In genomic region chr13:94976219-94977186, GRCm38 (mm10) we compare ENCODE assay signal across 7 mouse cellular contexts. TPM values are rescaled to one million over a fixed set of nuclear protein-coding genes. Genes with fewer than 3 reads are reported as not detected.
DNase-seq lines count a peak whose midpoint lies in the region; ATAC-seq lines count a peak whose summit lies in the region.

Gene Wdr41 (plus strand): TSS chr13:94976344.

- ATAC-seq in embryonic facial prominence, embryonic 12.5 days (ENCODE audit: insufficient number of reproducible peaks, insufficient read depth, low FRiP score, low TSS enrichment): peak; percentile 91
- peak; percentile 95 for ATAC-seq in limb, embryonic 11.5 days (ENCODE audit: insufficient number of reproducible peaks, low FRiP score, low TSS enrichment, low read depth)
- peak; percentile 96 for ATAC-seq in midbrain, embryonic 14.5 days (ENCODE audit: low FRiP score, low TSS enrichment)

- H3K9me3 ChIP-seq in embryonic facial prominence, embryonic 12.5 days: no peaks in the 10 kb centered on the region
- no peaks in the 10 kb centered on the region for H3K9me3 ChIP-seq in limb, embryonic 11.5 days (ENCODE audit: control insufficient read depth, low read length)
- no peaks in the 10 kb centered on the region for H3K9me3 ChIP-seq in midbrain, embryonic 14.5 days (ENCODE audit: control insufficient read depth, low read length)

- WGBS in embryonic facial prominence, embryonic 12.5 days: 3% methylated on average over 67 of the region's 68 CpGs
- WGBS in limb, embryonic 11.5 days: 2% methylated on average over 61 of the region's 68 CpGs
- WGBS in midbrain, embryonic 14.5 days: 3% methylated on average over 68 of the region's 68 CpGs

- peak within 1 kb of the TSS; percentile 39 for H3K4me2 ChIP-seq in embryonic facial prominence, embryonic 12.5 days (replicated peaks)
- H3K4me2 ChIP-seq in limb, embryonic 11.5 days (ENCODE audit: low read depth, severe bottlenecking): peak within 1 kb of the TSS; percentile 29
- H3K4me2 ChIP-seq in midbrain, embryonic 14.5 days (ENCODE audit: low read length): peak within 1 kb of the TSS; percentile 51

- H3K27ac ChIP-seq in embryonic facial prominence, embryonic 12.5 days: peak within 1 kb of the TSS; percentile 98
- H3K27ac ChIP-seq in limb, embryonic 11.5 days (replicated peaks; ENCODE audit: low read depth, low read length): peak within 1 kb of the TSS; percentile 97
- peak within 1 kb of the TSS; percentile 97 for H3K27ac ChIP-seq in midbrain, embryonic 14.5 days (replicated peaks; ENCODE audit: low read depth, low read length)

- H3K4me1 ChIP-seq in embryonic facial prominence, embryonic 12.5 days: peaks cover 8% of the 10 kb centered on the region
- H3K4me1 ChIP-seq in limb, embryonic 11.5 days (ENCODE audit: control insufficient read depth, insufficient read depth, low read length): peaks cover 9% of the 10 kb centered on the region
- H3K4me1 ChIP-seq in midbrain, embryonic 14.5 days (ENCODE audit: control insufficient read depth, insufficient read depth, low read length): peaks cover 10% of the 10 kb centered on the region

- peak within 1 kb of the TSS; percentile 73 for H3K4me3 ChIP-seq in embryonic facial prominence, embryonic 12.5 days
- peak within 1 kb of the TSS; percentile 59 for H3K4me3 ChIP-seq in limb, embryonic 11.5 days (ENCODE audit: low read depth, low read length)
- peak within 1 kb of the TSS; percentile 76 for H3K4me3 ChIP-seq in midbrain, embryonic 14.5 days (replicated peaks; ENCODE audit: low read depth, low read length)

- H3K36me3 ChIP-seq in embryonic facial prominence, embryonic 12.5 days: peaks cover 6% of the 10 kb centered on the region; the same call in 1 of the 2 replicates
- no peaks in the 10 kb centered on the region for H3K36me3 ChIP-seq in limb, embryonic 11.5 days (ENCODE audit: control insufficient read depth, insufficient read depth, low read length)
- H3K36me3 ChIP-seq in midbrain, embryonic 14.5 days (ENCODE audit: control insufficient read depth, insufficient read depth, low read length): 0 out of 2 replicates have a peak, but pooled peaks cover 6% of the 10 kb centered on the region

- H3K9ac ChIP-seq in embryonic facial prominence, embryonic 12.5 days: peak within 1 kb of the TSS; percentile 94
- peak within 1 kb of the TSS; percentile 98 for H3K9ac ChIP-seq in limb, embryonic 11.5 days (ENCODE audit: low read length)
- peak within 1 kb of the TSS; percentile 89 for H3K9ac ChIP-seq in midbrain, embryonic 14.5 days (replicated peaks; ENCODE audit: low read length)

- no peaks in the 10 kb centered on the region for H3K27me3 ChIP-seq in embryonic facial prominence, embryonic 12.5 days
- no peaks in the 10 kb centered on the region for H3K27me3 ChIP-seq in limb, embryonic 11.5 days (ENCODE audit: control insufficient read depth, insufficient read depth, low read length)
- H3K27me3 ChIP-seq in midbrain, embryonic 14.5 days (ENCODE audit: control insufficient read depth, insufficient read depth, low read length): no peaks in the 10 kb centered on the region

- peak; percentile 92 for DNase-seq in adrenal gland, postnatal 25 days
- peak; percentile 99 for DNase-seq in heart, adult 11 months
- DNase-seq in kidney, adult 18-20 months: peak; percentile 94
- DNase-seq in limb, embryonic 11.5 days (ENCODE audit: low spot score): peak; percentile 92
- peak; percentile 98 for DNase-seq in midbrain, embryonic 14.5 days
- peak; percentile 79 to 93 for DNase-seq in spleen, adult 18-20 months

RNA-seq across cellular contexts. Expression of gene Wdr41, which starts in this region (rescaled TPM):
- 17.3 and 22.7 TPM in 2 replicates for total RNA-seq in adrenal gland, postnatal 25 days (2021)
- 25.0 and 28.6 TPM in 2 replicates for polyA plus RNA-seq in embryonic facial prominence, embryonic 12.5 days (2016; fragmentation: Nextera tagmentation; extraction: Ambion mirVana)
- polyA plus RNA-seq in limb, embryonic 11.5 days (2014; fragmentation: Nextera tagmentation; extraction: Ambion mirVana): 17.6 and 21.5 TPM in 2 replicates
- polyA plus RNA-seq in midbrain, embryonic 14.5 days (2014; fragmentation: Nextera tagmentation; extraction: Ambion mirVana): 20.5 and 25.0 TPM in 2 replicates

Comparison
In these comparisons a context has a peak if more than half of its experiments do, and no peak if none do; other contexts are left out.
1. Peak in every context shown above with its lines: DNase-seq, ATAC-seq, H3K4me3 ChIP-seq and H3K27ac ChIP-seq.